Mouse (Mus musculus) liver, adult (tissue): ENCODE measurements around the gene 5730522E02Rik.

Experiments used
- GATA4 ChIP-seq: IDR thresholded peaks from 2 replicates; pipeline ENCODE4 v1.6.1; 2014; ENCODE audit warnings: mild to moderate bottlenecking, low read length; ENCODE audit not compliant: insufficient replicate concordance

The 5730522E02Rik gene

DNA sequence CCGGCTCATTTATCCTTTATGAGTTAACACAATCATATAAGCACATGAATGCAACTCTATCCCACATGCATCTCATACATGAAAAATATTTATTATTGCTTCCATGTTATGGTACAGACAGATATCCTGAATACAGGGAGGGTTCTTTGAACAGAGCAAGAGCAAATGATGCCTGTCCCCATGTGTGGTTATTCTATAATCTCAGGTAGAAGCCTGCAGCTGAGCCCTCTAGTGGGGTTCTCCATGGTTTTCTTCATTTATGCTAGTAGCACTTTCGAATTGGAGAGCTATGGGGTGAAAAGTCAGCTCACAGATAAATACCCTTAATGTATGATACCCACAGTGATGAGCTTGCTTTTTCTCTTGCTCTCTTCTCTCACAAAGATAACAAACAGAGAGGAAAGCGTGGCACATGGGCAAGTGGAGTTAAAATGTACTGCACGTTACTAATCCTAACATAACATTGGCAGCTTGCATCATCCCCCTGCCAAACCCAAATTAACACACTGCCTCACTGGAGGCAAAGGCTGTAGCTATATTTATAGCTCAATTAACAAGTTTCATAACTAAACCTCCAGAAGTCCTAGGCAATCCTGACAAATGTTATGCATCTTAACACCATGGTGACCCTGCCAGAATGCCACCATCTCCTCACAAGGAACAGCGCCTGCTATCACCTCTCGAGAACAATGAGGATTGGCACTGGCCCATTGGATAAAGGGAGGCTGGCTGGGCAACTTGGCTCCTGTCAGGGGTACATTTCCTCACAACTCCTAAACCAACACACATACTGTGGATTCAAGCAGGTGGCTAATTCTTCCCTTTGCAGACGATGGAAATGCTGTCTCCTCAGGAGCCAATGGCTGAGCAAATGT lies 494.9 kb downstream of the 5730522E02Rik start:
- TF ChIP-seq GATA4: no peak

DNA sequence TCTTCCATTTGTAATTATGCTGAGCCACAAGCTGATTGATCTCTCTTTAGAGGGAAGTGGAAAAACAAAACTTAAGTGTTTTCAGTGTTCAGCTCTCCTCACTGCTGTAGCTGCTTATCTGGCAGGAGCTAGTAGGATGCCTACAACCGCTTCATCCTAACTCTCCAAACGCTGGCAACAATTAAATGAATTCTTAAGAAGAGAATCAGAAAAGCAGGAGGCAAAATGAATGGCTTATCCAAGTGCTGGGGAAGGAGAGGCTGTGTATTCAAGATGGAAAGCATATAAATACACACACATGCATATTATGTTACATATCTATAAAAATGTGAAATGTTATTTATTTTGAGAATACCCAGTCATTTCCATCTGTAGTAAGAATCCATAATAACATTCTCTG lies 500.0 kb downstream of the 5730522E02Rik start:
- TF ChIP-seq GATA4: no peak

DNA sequence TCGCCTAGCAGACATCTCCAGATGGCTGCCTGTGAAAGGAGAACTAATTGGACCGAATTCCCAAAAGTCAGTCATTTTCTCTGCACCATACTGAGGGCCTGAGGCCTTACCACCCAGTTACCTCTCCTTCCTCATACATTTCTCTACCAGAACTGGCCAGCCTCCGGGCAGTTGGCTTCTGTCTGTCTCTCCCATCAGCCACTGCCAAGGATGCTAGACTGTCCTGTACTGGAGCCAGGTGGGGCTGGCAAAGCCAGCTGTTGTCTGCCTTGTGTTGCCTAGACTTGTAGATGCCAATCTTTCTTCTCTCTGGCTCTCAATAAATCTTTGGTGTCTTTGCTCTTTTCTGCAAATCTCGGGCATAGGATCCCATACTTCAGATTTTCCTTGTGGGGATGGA lies 500.7 kb downstream of the 5730522E02Rik start:
- TF ChIP-seq GATA4: no peak

DNA sequence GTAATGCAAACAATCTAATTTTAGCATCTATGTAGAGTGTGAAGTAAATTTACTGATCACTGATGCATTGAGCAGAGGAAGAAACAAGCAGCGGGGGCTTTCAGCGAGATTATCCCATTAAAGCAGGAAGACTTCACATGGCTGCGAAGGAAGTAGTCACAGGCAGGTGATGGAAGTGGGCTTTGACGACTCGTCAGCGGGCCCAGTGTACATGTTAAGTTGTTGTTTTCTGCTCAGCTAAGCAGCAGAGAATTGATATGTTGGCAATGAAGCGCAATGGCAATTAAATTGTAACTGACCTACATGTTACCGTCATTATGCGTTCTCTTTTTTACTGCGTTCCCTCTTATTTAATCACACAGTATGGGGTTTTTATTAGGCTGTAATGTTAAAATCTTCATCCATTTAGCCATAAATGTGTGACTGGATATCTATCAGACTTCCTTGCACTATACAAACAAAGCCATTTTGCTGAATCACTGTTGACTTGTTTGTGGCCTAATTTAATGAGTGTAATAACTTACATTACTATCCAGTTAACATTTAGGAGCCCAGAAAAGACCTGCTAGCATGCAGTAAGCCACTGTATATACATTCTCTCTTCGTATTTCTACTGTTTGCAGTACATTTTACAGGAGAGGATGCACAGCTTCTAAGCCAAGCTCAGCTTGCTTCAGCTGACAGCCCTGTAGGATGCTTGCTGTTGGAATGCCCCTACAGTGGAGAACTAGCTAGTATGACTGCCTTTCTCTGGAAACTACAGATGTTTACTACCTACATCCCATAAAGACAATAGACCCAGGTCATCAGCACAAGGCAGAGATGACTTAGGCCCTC lies 506.0 kb downstream of the 5730522E02Rik start:
- no peak for TF ChIP-seq GATA4

DNA sequence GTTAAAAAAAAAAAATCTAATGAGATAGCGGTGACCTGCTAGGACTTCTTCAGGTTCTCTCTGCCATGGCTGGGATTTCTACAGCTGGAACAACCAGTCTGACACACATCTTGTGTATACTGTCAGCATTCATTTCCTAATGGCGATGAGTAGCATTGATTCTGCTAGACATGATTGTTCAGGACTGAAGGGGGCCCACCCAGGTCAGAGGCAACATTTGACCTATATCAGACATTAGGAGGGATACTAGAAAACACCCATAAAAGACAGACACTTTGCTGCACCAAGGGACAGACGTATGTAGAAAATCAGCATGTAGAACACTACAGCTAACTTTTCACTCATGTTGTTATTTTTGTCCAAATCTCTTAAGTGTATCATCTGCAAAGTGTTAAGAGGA lies 507.8 kb downstream of the 5730522E02Rik start:
- no peak for TF ChIP-seq GATA4

DNA sequence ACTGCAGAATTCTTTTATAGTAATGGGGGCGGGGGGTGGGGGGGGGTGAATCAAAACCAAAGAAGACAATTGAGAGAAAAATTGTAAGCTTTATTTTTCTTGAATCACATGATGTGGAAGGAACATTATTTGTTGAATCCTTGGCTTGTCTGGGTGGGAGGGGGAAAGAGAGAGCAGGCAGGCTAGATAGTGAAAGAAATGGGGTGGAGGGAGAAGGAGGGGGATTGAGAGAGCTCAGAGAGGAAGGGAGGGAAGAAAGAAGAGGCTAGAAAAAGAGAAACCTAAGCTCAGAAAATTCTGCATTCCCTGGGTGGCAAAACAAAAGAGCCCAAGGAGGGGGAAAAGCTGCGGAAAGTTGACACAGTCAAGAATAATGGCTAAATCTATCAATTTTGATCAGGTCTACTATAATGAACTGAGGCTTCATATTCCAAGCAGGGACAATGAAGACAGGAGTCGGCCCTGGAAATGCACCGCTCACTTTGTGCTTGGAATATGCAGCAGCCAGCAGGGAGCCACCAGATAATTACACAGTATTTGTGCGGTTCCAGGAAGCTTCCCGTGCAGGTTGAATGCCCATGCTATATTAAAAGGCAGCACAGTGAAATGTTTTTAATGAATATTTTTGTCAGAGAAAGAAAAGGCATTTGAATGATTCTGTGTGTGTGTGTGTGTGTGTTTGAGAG lies 512.9 kb downstream of the 5730522E02Rik start:
- no peak for TF ChIP-seq GATA4

DNA sequence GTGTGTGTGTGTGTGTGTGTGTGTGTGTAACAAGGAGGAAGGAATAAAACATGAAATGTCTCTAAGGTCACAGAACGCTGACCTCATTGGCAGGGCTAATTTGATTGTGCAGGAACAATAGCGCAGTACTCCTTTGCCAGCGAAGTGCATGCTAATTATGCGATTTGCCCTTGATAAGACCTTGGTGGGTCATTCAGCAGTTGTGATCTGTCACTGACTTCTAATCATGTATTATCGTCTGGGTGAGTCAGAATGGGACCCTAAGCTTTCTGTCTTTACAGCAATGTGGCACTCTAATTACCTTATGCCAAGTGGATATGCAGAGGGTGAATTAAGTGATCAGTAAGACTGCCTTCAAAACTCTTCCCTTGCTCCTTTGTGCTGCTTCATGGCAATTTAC lies 514.4 kb downstream of the 5730522E02Rik start:
- no peak for TF ChIP-seq GATA4

DNA sequence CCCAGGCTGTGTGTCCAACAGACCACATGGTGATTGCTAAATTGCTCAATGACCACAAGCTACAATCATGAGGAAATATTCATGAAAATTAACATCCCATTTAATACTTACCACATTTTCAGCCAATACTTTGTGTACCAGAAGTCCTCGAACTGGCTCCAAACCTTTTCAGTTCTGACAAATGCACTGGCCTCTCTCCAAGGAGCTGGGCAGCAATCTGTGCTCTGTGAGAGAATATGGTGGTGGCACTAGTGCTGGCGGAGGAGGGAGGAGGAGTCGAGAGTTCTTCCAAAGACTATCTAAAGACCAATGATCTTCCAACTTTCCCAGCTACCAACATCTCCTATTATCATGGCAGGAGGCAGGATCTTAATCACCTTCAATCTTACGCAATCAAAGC lies 525.8 kb downstream of the 5730522E02Rik start:
- TF ChIP-seq GATA4: no peak

DNA sequence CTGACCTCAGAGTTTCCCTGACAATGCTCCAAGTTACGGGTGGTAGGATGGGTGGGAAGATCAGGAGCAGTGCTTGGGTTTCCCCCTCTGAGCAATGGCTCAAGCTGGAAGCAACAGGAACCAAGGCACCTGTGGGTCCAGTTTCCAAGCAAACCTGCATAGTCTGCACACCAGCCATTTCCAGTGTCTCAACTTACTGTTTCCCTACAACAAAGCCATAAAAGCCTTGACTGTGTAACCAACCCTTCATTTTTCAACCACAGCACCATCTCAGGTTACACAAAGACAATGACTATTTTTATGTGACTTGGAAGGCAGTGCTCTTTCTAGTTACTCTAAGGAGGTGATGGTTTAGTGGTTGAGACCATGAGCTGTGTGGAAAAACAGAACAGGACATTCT lies 530.7 kb downstream of the 5730522E02Rik start:
- no peak for TF ChIP-seq GATA4

DNA sequence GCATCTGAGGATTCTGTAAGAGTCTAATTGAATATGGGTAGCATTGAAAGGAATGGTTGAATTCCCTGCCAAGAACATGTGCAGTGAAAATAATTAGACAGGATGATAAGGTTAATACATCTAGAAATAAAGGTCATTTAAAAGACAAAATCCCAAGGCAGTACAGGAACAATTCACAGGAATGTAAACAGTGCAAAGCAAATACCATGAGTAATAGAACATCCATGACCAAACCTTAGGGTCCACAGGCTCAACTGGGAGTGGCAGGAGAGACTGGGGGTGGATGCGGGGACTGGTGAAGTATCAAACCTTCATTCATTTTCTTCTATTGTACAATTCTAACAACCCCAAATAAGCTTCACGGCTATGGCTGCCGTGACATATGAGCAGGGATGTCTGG lies 536.4 kb downstream of the 5730522E02Rik start:
- no peak for TF ChIP-seq GATA4

DNA sequence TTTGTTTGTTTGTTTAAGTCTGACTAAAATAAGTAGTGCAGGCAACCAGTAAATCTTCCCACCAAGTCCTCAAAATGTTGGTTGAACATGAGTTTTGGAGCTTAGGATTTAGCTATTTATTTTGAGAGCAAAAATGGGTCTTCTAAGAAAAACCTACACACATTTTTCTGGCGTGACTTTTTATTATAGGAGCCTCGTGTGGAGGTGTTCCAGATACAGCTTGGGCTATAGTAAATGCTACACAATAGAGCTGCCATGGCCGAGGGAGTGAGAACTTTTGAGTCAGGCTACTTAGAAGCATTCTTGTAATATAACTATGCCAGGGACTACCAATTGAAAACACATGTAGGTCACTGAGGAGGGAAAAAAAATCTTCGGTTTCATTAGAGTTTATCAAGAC lies 540.5 kb downstream of the 5730522E02Rik start:
- no peak for TF ChIP-seq GATA4

DNA sequence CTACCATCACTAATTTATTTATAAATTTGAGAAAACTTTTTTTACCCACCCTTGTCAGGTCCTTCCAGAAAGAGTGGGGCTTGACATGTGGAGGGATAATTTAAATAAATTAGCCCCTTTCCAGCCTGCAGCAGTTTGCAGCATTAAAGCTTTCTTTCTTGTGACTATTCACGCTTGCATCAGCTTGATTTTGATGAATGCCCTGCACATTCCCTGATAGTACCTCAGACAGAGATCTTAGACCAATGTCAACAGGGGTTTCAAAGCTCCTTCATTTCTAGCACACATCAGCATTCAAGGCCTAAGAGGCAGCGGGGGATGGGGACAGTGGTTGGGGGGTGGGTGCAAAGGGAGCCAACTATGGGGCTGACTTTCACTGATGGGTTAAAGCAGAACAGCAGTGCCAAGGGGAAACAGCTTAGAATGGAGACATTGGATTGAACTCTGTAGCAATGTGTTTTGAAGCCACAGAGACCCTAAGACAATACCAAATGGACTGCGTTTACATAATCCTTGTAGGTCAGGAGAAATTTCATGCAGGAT lies 545.9 kb downstream of the 5730522E02Rik start:
- TF ChIP-seq GATA4: no peak

DNA sequence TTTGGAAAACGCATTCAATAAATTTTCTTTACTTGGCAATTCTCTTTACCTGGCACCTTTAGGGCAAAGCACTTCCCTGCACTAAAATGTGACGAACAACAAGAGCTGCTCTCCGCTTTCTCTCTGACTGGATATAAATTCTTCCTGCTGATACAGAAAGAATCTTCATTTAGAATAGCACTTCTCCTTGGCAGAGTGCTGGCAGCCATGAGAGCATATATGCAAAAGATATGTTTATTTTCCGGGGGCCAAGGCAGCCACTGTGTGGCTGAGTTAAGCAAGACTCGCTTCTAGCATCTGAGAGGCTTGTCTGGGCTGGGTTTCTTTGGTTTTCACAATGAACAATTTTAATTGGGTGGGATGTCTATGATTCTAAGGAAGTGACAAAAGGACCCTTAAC lies 564.3 kb downstream of the 5730522E02Rik start:
- TF ChIP-seq GATA4: no peak

DNA sequence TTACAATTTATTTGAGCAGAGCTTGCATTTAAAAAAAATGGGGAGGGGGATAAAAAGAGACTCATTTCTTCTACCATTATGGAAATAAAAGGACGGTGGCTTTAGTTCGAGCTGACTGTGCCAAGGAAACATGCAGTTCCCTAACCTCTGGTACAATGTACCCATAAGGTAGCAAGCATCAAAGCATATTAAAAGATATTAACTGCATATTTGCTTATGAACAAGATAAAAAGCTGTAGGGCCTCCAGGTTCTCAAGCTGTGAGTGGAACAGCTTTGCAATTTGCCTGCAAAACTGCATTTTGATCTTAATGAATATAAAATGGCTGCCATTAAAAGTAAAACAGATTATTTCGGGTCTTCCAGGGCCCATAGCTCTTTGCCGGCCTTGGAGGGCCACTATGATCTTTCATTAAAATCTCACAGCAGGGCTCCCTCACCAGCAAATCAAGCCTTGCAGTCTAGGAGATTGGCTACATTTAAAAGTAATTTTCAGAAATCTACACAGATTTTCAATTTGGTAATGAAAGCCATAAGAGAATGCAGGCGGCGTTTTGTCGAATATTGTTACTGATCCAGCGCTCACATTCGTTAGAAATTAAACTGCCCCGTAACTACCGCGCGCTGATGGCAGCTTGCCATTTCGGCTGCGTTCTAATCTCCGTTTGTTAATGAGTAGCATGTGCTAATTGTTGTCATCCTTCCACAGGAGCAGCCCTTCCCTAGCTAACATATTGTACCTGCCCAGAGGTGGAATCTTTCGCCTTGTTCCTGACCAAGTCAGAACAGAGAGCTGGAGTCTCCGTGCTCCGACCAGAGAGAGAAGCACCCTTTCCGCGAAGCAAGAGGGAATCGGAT lies 565.6 kb downstream of the 5730522E02Rik start:
- TF ChIP-seq GATA4: no peak
